Mouse (Mus musculus) hindbrain, postnatal 0 days (tissue): ENCODE measurements at regions not wholly inside any gene's neighbourhood (a gene's known extent, or its start where the extent isn't known, plus 50 kb on each side); places are given as distances from the start of the nearest gene placed in this dataset.

Experiments used
- ATAC-seq: fragments of 200-750 bp; cut with Nextera tagmentation; 2 replicates; pipeline ENCODE4 v1.8.0; 2017; ENCODE audit warnings: mild to moderate bottlenecking, moderate TSS enrichment, moderate library complexity
- DNase-seq: peaks from one replicate; pipeline ENCODE4 v3.0.0-alpha.2; 2015; ENCODE audit warnings: low spot score
- H3K27ac ChIP-seq: fragments of 300-500 bp; sonication (generic); 2 replicates; pipeline ENCODE4 v1.5.1; 2014; ENCODE audit warnings: mild to moderate bottlenecking
- H3K27me3 ChIP-seq: fragments of 300-500 bp; sonication (generic); 2 replicates; pipeline ENCODE4 v1.6.1; 2014; ENCODE audit warnings: low read length, mixed read lengths; ENCODE audit not compliant: insufficient read depth
- H3K36me3 ChIP-seq: fragments of 300-500 bp; sonication (generic); 2 replicates; pipeline ENCODE4 v1.6.1; 2014; ENCODE audit warnings: low read length, mixed read lengths; ENCODE audit not compliant: insufficient read depth
- H3K4me1 ChIP-seq: fragments of 300-500 bp; sonication (generic); 2 replicates; pipeline ENCODE4 v1.6.1; 2014; ENCODE audit warnings: antibody characterized with exemption, low read length, mixed read lengths; ENCODE audit not compliant: insufficient read depth
- H3K4me2 ChIP-seq: fragments of 300-500 bp; sonication (generic); 2 replicates; pipeline ENCODE4 v1.6.1; 2014; ENCODE audit warnings: low read depth, mild to moderate bottlenecking, low read length, moderate library complexity, mixed read lengths
- H3K4me3 ChIP-seq: fragments of 300-500 bp; sonication (generic); 2 replicates; pipeline ENCODE4 v1.5.1; 2014; ENCODE audit warnings: low read length
- H3K9ac ChIP-seq: fragments of 300-500 bp; sonication (generic); replicated peaks from 2 replicates; pipeline ENCODE4 v1.6.1; 2014; ENCODE audit warnings: mild to moderate bottlenecking, low read length, moderate library complexity, mixed read lengths
- H3K9me3 ChIP-seq: fragments of 300-500 bp; sonication (generic); 2 replicates; pipeline ENCODE4 v1.6.1; 2016; ENCODE audit warnings: low read length, mixed read lengths
- CTCF ChIP-seq: IDR thresholded peaks from 2 replicates; pipeline ENCODE4 v1.5.1; 2016; ENCODE audit warnings: antibody characterized with exemption, control low read depth, low read depth
- WGBS: fragments of 180-500 bp; shearing (Covaris S2); extraction: QIAGEN DNeasy Blood & Tissue Kit; methylation state at CpG from one replicate; pipeline ENCODE4 v1.1.7; 2014; 5-methylcytosine and 5-hydroxymethylcytosine counted together

GRCm38 (mm10) chr7:130106961-130107360, 413.2 kb downstream of the Ate1 start:
- Histone ChIP-seq H3K36me3 (no peaks in the 10 kb centered on the region), H3K9me3 (no peaks in the 10 kb centered on the region), H3K9ac (no peak overlapping the region), H3K27ac (no peak overlapping the region), H3K4me1 (no peaks in the 10 kb centered on the region), H3K27me3 (no peaks in the 10 kb centered on the region), H3K4me3 (no peak overlapping the region), H3K4me2 (no peak overlapping the region)
- WGBS, result 87% methylated on average over 5 of the region's 5 CpGs
- ATAC-seq, result no peak
- no peak for TF ChIP-seq CTCF
- no peak for DNase-seq

- 83% methylated on average over 17 of the region's 17 CpGs for WGBS
- no peak for ATAC-seq
These were observed 411.8 kb downstream of the Ate1 start for GRCm38 (mm10) chr7:130108362-130108761.

More at GRCm38 (mm10) chr7:130108362-130108761, 411.8 kb downstream of the Ate1 start:
- TF ChIP-seq CTCF, result no peak
- no peaks in the 10 kb centered on the region for H3K9me3 ChIP-seq
- no peak overlapping the region for H3K4me3 ChIP-seq
- H3K27me3 ChIP-seq, result no peaks in the 10 kb centered on the region
- H3K4me1 ChIP-seq, result no peaks in the 10 kb centered on the region
- H3K36me3 ChIP-seq, result no peaks in the 10 kb centered on the region
- H3K4me2 ChIP-seq, result no peak overlapping the region
- no peak for DNase-seq
- H3K27ac ChIP-seq, result no peak overlapping the region
- H3K9ac ChIP-seq, result no peak overlapping the region
